Mouse (Mus musculus): Measurements from ENCODE around the gene Gm6502. TPM values are rescaled to one million over a fixed set of nuclear protein-coding genes. Genes with fewer than 3 reads are reported as not detected.
"Not testable (repeated sequence)": the region's sequence is repeated elsewhere in the genome, so short reads cannot be mapped to it uniquely, and the experiment has no call there.

The Gm6502 gene
- not detected in 2 replicates for polyA plus RNA-seq (2012; rRNA removed)

- not testable (repeated sequence) for DNase-seq (ENCODE audit: low spot score)
Observed at GRCm38 (mm10) chr5:94314135-94314534, at the start of gene Gm6502. TSS of gene Gm6502 (plus strand) at chr5:94314435.

GRCm38 (mm10) chr5:94306696-94307095 is 7.5 kb upstream of the Gm6502 start, which contains the start of gene A430089I19Rik:
TSS of gene A430089I19Rik (minus strand) at chr5:94306796.
- not testable (repeated sequence) for DNase-seq (ENCODE audit: low spot score)

- not testable (repeated sequence) for DNase-seq (ENCODE audit: low spot score)
Observed at GRCm38 (mm10) chr5:94339449-94339848, 25.2 kb downstream of the Gm6502 start, which contains the start of gene AA792892. TSS of gene AA792892 (plus strand) at chr5:94339749.

Other genes with a start within 250 kb of the Gm6502 start
- gene BC061212, start 243.9 kb upstream of the Gm6502 start, polyA plus RNA-seq (2012; rRNA removed): not detected in 2 replicates
- gene Gm6351, start 238.1 kb upstream of the Gm6502 start, polyA plus RNA-seq (2012; rRNA removed): not detected in 2 replicates
- gene Gm3106, start 96.4 kb upstream of the Gm6502 start, polyA plus RNA-seq (2012; rRNA removed): not detected in 2 replicates
- not detected in 2 replicates for gene A430089I19Rik, start 7.6 kb upstream of the Gm6502 start, polyA plus RNA-seq (2012; rRNA removed)
- not detected in 2 replicates for gene AA792892, start 25.3 kb downstream of the Gm6502 start, polyA plus RNA-seq (2012; rRNA removed)
- gene Gm7682, start 131.3 kb downstream of the Gm6502 start, polyA plus RNA-seq (2012; rRNA removed): not detected in 2 replicates
- not detected in 2 replicates for gene Gm3139, start 211.9 kb downstream of the Gm6502 start, polyA plus RNA-seq (2012; rRNA removed)